Mouse (Mus musculus) cerebellum, adult 2 months (tissue): ENCODE measurements around the gene Myoz1.

ENCODE experiments used
- CTCF ChIP-seq: fragments of 200-500 bp; IDR thresholded peaks from 2 replicates; pipeline ENCODE4 v1.5.1; 2011; ENCODE audit warnings: low read depth, mild to moderate bottlenecking, control low read depth, low read length, moderate library complexity, borderline replicate concordance; ENCODE audit not compliant: insufficient read depth
- POLR2A ChIP-seq: fragments of 200-500 bp; IDR thresholded peaks from 2 replicates; pipeline ENCODE4 v1.6.1; 2011; ENCODE audit warnings: low read length, control low read depth, borderline replicate concordance; ENCODE audit not compliant: insufficient read depth

DNA sequence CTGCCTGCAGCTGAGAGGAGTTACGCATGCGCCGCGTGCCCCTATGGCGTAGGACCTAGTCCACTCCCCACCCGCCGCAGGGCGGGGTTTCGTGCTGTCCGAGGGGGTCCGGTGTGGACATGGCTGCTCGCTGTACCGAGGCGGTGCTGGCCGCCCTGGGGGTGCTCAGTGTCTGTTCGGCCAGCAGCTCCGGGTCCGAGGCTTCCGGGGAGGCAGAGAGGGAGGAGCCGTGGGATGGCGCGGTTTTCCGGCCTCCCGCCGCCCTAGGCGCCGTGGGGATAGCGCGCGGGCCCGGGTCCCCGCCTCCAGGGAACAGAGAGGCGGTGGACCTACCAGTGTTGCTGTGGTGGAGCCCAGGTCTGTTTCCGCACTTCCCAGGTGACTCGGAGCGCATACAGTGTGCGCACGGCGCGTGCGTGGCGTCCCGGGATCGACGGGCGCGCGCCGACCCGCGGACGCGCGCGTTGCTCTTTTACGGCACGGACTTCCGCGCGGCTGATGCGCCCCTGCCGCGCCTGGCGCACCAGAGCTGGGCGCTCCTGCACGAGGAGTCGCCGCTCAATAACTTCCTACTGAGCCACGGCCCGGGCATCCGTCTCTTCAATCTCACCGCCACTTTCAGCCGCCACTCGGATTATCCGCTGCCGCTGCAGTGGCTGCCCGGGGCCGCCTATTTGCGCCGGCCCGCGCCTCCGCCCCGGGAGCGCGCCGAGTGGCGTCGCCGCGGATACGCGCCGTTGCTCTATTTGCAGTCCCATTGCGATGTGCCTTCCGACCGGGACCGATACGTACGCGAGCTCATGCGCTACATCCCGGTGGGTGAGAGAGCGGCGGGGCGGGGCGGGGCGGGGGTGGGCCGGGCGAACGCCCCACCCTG, 38.8 kb upstream of the Myoz1 start, which contains the start of gene Fut11:
- TF ChIP-seq POLR2A = peak; percentile 82
- no peak for TF ChIP-seq CTCF
